Mouse (Mus musculus): ENCODE measurements around the gene Rufy2. TPM values are rescaled to one million over a fixed set of nuclear protein-coding genes. Genes with fewer than 3 reads are reported as not detected.

The Rufy2 gene
- 10 to 100 TPM; 26.0 to 32.5 TPM for total RNA-seq (2021)
- long read RNA-seq, experiment 1, full-length matches to known transcripts, result 4 of 11 reads
- long read RNA-seq, experiment 1, partial matches to known transcripts, result 0 of 11 reads
- long read RNA-seq, experiment 1, other reads (novel, unspliced or antisense), result 7 of 11 reads
- long read RNA-seq, experiment 2, full-length matches to known transcripts, result 7 of 28 reads
- long read RNA-seq, experiment 2, partial matches to known transcripts, result 1 of 28 reads
- long read RNA-seq, experiment 2, other reads (novel, unspliced or antisense), result 20 of 28 reads

- DNase-seq (ENCODE audit: low spot score in 2 of 2), result peak; percentile 53 to 74
Observed at GRCm38 (mm10) chr10:62980039-62980954, at the start of gene Rufy2. Rufy2 (plus strand) TSS chr10:62980223.

DNA sequence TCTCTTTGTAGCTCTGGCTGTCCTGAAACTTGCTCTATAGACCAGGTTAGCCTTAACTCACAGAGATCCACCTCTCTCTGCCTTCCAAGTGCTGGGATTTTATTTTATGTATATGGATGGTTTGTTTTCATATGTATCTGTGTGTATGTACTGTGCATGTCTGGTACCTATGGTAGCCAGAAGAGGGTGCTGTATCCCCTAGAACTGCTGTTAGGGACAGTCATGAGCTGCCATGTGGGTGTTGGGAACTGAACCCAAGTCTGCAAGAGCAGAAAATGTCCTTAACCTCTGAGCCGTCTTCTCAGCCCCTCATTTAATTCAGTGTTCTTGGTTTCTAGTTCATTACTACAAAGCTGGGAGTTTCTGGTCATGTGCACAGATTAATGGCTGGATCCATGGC, 47.6 kb upstream of the Rufy2 start:
- DNase-seq (ENCODE audit: low spot score in 2 of 2), result no peak

- no peak for DNase-seq (ENCODE audit: low spot score in 2 of 2)
Observed at GRCm38 (mm10) chr10:62944975-62945580, 34.9 kb upstream of the Rufy2 start.

- DNase-seq (ENCODE audit: low spot score in 2 of 2), result peak; percentile 30 to 35
Observed at GRCm38 (mm10) chr10:62946738-62947471, 33.1 kb upstream of the Rufy2 start, which contains the start of gene Dna2. Dna2 (plus strand) TSS chr10:62947026.

DNA sequence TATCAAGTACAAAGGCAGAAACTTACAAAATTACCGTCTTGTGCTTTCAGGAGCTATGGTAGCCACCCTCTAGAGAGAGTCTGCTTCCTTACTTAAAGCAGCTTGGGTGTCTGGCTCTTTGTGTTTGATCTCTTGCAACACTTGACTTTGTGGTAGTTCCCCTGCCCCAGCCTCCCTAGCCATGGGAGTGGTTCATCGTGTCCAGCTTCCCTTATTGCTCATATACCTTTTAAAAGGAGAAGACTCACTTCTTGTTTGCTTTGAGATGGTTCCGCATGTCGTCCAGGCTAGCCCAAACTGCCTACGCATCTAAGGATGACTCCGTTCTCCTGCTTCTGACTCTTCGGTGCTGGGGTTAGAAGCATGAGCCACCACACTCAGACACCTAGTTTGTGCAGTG, 31.5 kb upstream of the Rufy2 start:
- no peak for DNase-seq (ENCODE audit: low spot score in 2 of 2)

DNA sequence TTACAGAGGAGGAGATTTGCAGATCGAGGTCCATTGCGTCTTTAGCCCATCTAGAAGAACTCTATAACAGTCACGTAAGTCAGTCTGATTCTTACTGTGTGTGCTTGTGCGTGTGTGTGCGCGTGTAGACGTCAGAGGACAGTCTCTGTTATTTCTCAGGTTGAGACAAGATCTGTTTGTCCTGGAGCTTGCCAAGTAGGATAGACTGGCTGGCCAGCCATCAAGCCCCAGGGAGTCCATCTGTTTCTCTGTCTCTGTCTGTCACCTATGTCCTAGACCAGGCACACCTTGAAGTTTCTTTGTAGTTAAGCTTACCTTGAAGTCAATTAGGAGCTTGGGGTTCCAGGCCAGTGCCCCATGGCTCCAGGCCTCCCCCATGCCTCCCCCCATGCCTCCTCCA, 16.1 kb upstream of the Rufy2 start:
- DNase-seq (ENCODE audit: low spot score in 2 of 2), result no peak

GRCm38 (mm10) chr10:62965796-62966195, 14.2 kb upstream of the Rufy2 start:
- no peak for DNase-seq (ENCODE audit: low spot score in 2 of 2)

GRCm38 (mm10) chr10:62966291-62966690, 13.7 kb upstream of the Rufy2 start:
- no peak for DNase-seq (ENCODE audit: low spot score in 2 of 2)

DNA sequence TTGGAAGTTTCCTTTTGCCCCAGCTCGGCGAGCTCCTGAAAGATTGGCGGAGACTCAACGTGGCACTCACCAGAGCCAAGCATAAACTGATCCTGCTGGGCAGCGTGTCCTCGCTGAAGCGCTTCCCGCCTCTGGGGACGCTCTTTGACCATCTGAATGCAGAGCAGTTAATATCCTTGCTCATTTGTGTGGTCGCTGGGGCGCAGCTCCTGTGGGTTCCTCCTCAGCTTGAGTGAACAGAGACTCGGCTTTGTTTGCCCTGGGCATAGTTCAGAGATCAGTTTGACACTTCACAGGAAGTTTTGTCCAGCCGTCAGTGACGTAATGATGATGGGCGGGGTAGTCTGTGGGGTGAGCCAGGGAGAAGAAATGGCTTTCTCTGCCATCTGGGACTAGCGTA, 8.2 kb upstream of the Rufy2 start:
- DNase-seq (ENCODE audit: low spot score in 2 of 2), result no peak

DNA sequence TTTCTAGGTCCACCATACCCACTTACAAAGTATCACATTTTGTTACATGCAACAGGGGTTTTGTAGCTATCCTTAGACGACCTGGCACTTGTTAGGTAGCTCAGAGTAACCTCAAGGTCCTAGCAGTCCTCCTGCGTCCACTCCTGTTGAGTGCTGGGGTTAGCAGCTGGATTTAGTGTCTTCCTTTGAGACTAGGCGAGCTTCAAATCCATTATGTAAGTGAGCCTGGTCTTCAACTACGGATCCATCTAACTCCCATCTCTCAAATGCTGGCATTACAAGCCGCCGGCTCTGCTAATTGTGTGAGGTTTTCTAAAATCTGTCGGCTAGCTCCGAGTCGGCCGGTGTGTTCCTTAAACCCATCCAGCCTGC, 370 bp upstream of the Rufy2 start:
- no peak for DNase-seq (ENCODE audit: low spot score in 2 of 2)

DNA sequence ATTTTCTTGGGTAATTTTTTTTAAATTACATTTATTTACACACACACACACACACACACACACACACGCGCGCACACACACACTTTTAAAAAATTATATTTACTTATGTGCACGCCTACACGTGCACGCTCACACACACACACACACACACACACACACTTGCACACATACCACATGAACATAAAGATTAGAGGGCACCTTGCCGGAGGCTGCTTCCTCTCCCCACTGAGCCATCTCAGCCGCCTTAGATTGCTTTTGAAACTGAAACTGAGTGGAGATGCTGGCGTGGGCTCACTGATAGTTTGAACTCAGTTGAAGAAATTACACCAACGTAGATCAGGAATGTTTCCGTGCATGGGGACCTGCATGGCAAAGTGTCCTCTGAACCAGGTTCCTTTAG, 4.0 kb downstream of the Rufy2 start:
- DNase-seq (ENCODE audit: low spot score in 2 of 2), result no peak

GRCm38 (mm10) chr10:62984495-62984894, 4.5 kb downstream of the Rufy2 start:
- no peak for DNase-seq (ENCODE audit: low spot score in 2 of 2)

DNA sequence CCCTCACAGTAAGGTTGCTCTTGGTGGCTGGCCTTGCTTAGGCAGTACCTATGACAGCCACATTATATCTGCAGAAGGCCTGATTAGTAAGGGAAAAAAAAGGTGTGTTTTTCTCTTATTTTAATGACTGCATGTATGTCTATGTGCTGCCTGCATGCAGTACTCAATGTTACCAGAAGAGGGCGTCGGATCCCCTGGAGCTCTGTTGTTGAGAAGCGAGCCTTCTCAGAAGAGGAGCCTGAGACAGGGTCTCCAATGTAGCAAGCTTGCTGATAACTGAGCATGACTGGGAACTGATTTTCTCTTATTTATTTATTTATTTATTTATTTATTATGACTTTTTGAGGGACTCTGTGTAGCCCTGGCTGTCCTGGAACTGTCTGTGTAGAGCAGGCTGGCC, 7.3 kb downstream of the Rufy2 start:
- DNase-seq (ENCODE audit: low spot score in 2 of 2), result no peak

GRCm38 (mm10) chr10:62990636-62991035, 10.6 kb downstream of the Rufy2 start:
- DNase-seq (ENCODE audit: low spot score in 2 of 2), result no peak

GRCm38 (mm10) chr10:62993991-62994390, 14.0 kb downstream of the Rufy2 start:
- DNase-seq (ENCODE audit: low spot score in 2 of 2), result no peak

DNA sequence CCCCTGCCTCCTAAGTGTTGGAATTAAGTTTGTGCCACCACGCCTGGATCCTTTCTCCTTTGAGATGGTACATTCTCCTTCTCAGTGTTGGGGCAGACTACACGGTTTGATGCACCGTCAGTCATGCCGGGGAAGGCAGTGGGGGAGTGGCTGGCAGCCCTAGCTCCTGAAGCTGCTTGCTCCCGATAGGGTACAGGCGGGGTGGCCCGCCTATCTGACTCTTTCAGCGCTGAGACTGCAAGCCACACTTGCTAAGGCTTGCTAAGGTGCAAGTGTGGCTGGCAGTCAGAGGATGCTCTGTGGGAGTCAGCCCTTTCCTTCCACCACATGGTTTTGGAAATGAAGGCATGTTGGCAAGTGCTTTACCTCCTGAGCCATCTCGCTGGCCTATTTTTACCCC, 20.6 kb downstream of the Rufy2 start:
- no peak for DNase-seq (ENCODE audit: low spot score in 2 of 2)

- no peak for DNase-seq (ENCODE audit: low spot score in 2 of 2)
Observed at GRCm38 (mm10) chr10:63003252-63003651, 23.2 kb downstream of the Rufy2 start.

DNA sequence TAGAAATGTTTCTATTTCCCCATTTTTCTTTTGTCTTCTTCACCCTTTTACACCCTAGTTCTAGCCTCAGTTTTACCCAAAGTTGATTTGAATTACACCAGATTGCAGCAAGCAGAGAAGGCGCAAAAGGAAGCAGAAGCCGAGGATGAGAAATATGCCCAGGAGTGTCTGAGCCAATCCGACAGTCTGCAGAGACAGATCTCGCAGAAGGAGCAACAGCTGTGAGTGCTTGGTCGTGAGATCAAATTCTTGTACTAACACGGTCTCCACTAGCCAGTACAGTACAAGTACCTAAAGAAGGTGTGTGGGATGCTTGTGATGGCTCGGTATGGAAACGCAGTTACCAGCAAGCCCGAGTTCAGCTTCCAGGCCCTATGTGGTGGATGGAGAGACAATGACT, 24.5 kb downstream of the Rufy2 start:
- no peak for DNase-seq (ENCODE audit: low spot score in 2 of 2)

- no peak for DNase-seq (ENCODE audit: low spot score in 2 of 2)
Observed at GRCm38 (mm10) chr10:63008193-63008592, 28.2 kb downstream of the Rufy2 start.

- DNase-seq (ENCODE audit: low spot score in 2 of 2), result no peak
Observed at GRCm38 (mm10) chr10:63010268-63010667, 30.2 kb downstream of the Rufy2 start.

GRCm38 (mm10) chr10:63011556-63011955, 31.5 kb downstream of the Rufy2 start:
- DNase-seq (ENCODE audit: low spot score in 2 of 2), result no peak
